Mouse (Mus musculus) megakaryocyte, embryonic 14.5 days (primary cell): ENCODE data around the gene Pkd1.

Source experiments
- FLI1 ChIP-seq: IDR thresholded peaks from 2 replicates; pipeline ENCODE4 v1.6.1; 2012; ENCODE audit warnings: low read length, inconsistent platforms, mixed read lengths
- GATA1 ChIP-seq: IDR thresholded peaks from 3 replicates; pipeline ENCODE4 v1.6.1; 2012; ENCODE audit warnings: mixed read lengths, low read length, inconsistent platforms, borderline replicate concordance

DNA sequence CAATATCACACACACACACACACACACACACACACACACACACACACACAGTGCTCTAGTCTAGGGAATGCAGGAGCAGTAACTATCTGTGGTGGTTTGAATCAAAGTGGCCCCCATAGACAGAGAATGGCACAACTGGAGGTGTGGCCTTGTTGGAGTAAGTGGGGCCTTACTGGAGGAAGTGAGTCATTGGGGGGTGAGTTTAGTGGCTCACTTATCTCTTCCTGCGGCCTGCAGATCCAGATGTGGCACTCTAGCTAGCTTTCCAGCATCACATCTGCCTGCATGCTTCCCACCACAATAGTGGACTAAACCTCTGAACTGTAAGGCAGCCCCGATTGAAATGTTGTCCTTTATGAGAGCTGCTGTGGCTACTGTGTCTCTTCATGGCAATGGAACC is 61.1 kb downstream of the Pkd1 start:
- TF ChIP-seq GATA1 (no peak), FLI1 (no peak)
